Mouse (Mus musculus): ENCODE data around the gene Edil3. TPM values are rescaled to one million over a fixed set of nuclear protein-coding genes. Genes with fewer than 3 reads are reported as not detected.
A peak's percentile ranks its signal among the peaks of the same experiment; 100 is the strongest.

Edil3 gene
- polyA plus RNA-seq, 1 experiment from 2014 or later, result 7.1 TPM

- Histone ChIP-seq H3K9ac (no peak overlapping the region), H3K9me3 (no peaks in the 10 kb centered on the region), H3K36me3 (no peaks in the 10 kb centered on the region), H3K4me2 (replicated peaks) (no peak overlapping the region), H3K27me3 (replicated peaks) (no peaks in the 10 kb centered on the region), H3K4me3 (replicated peaks) (no peak overlapping the region), H3K27ac (no peak overlapping the region), H3K4me1 (replicated peaks) (no peaks in the 10 kb centered on the region)
- ATAC-seq, result no peak
- WGBS, result 64% methylated on average over 1 of the region's 1 CpGs
Measured at GRCm38 (mm10) chr13:89167960-89168359, 346.7 kb downstream of the Edil3 start.

DNA sequence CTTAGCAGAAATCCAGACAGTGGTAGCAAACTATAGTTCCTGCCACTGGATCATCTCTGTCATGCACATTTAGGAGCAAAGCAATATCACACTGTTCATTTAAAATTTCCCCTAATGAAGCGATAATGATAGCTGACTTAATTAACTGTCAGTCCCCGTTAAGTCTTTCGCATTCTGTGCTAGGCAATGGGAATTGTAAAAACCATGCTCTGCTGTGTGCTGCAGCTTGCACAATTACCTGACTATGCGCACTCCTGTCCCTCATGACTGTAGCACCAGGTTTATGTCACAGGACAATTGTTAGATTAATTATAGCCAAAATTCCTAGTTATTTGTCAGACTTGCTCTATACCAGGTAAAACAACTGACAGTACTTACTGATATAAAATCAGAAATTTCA, 348.8 kb downstream of the Edil3 start:
- ATAC-seq, result no peak
- H3K4me1 ChIP-seq (replicated peaks), result no peaks in the 10 kb centered on the region
- H3K4me2 ChIP-seq (replicated peaks), result no peak overlapping the region
- WGBS, result 95% methylated on average over 4 of the region's 4 CpGs
- no peaks in the 10 kb centered on the region for H3K36me3 ChIP-seq
- H3K9me3 ChIP-seq, result no peaks in the 10 kb centered on the region
- H3K27ac ChIP-seq, result no peak overlapping the region
- no peak overlapping the region for H3K9ac ChIP-seq
- no peak overlapping the region for H3K4me3 ChIP-seq (replicated peaks)
- no peaks in the 10 kb centered on the region for H3K27me3 ChIP-seq (replicated peaks)

- H3K36me3 ChIP-seq, result no peaks in the 10 kb centered on the region
- no peak overlapping the region for H3K9ac ChIP-seq
- no peak overlapping the region for H3K4me2 ChIP-seq (replicated peaks)
- no peak overlapping the region for H3K27ac ChIP-seq
- ATAC-seq, result no peak
- no peak overlapping the region for H3K4me3 ChIP-seq (replicated peaks)
- H3K9me3 ChIP-seq, result no peaks in the 10 kb centered on the region
- no peaks in the 10 kb centered on the region for H3K27me3 ChIP-seq (replicated peaks)
- WGBS, result 42% methylated on average over 2 of the region's 2 CpGs
- H3K4me1 ChIP-seq (replicated peaks), result no peaks in the 10 kb centered on the region
Measured at GRCm38 (mm10) chr13:89175154-89175553, 353.9 kb downstream of the Edil3 start.

GRCm38 (mm10) chr13:89189051-89189450, 367.8 kb downstream of the Edil3 start:
- WGBS, result 85% methylated on average over 1 of the region's 1 CpGs

GRCm38 (mm10) chr13:89197019-89197418, 375.7 kb downstream of the Edil3 start:
- Histone ChIP-seq H3K4me1 (replicated peaks) (no peaks in the 10 kb centered on the region), H3K9me3 (no peaks in the 10 kb centered on the region), H3K36me3 (no peaks in the 10 kb centered on the region), H3K4me3 (replicated peaks) (no peak overlapping the region), H3K9ac (no peak overlapping the region), H3K27me3 (replicated peaks) (no peaks in the 10 kb centered on the region), H3K4me2 (replicated peaks) (no peak overlapping the region), H3K27ac (no peak overlapping the region)
- WGBS, result 68% methylated on average over 2 of the region's 2 CpGs
- no peak for ATAC-seq

More at GRCm38 (mm10) chr13:89189051-89189450, 367.8 kb downstream of the Edil3 start:
- no peaks in the 10 kb centered on the region for H3K27me3 ChIP-seq (replicated peaks)
- no peaks in the 10 kb centered on the region for H3K4me1 ChIP-seq (replicated peaks)
- no peaks in the 10 kb centered on the region for H3K9me3 ChIP-seq
- H3K4me2 ChIP-seq (replicated peaks), result no peak overlapping the region
- no peak overlapping the region for H3K4me3 ChIP-seq (replicated peaks)
- H3K27ac ChIP-seq, result no peak overlapping the region
- no peak for ATAC-seq
- H3K9ac ChIP-seq, result no peak overlapping the region
- H3K36me3 ChIP-seq, result no peaks in the 10 kb centered on the region

DNA sequence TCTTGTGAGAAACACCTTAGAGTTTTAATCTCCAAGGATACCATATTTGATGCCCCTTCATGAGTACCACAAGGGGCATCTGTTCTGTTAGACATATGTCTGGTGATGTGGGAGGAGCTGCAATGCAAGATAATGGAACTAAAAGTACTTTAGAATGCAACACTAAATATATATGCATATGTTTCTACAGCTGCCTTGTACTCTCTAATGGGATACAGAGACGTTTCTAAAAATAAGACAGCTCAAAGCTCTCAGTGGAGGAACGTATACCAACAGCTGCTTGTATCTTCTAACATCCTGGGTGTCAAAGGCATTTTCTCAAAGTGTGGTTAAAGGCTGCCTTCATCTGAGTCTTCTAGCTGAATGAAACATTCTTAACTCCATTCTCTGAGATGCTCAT, 378.0 kb downstream of the Edil3 start:
- Histone ChIP-seq H3K4me1 (replicated peaks) (no peaks in the 10 kb centered on the region), H3K9ac (no peak overlapping the region), H3K27ac (no peak overlapping the region), H3K4me3 (replicated peaks) (no peak overlapping the region), H3K27me3 (replicated peaks) (no peaks in the 10 kb centered on the region), H3K9me3 (no peaks in the 10 kb centered on the region), H3K4me2 (replicated peaks) (no peak overlapping the region), H3K36me3 (no peaks in the 10 kb centered on the region)
- no peak for ATAC-seq
- 49% methylated on average over 2 of the region's 2 CpGs for WGBS

- WGBS, result 92% methylated on average over 1 of the region's 1 CpGs
- H3K9me3 ChIP-seq, result no peaks in the 10 kb centered on the region
- no peaks in the 10 kb centered on the region for H3K4me1 ChIP-seq (replicated peaks)
- no peak overlapping the region for H3K27ac ChIP-seq
- no peaks in the 10 kb centered on the region for H3K27me3 ChIP-seq (replicated peaks)
- no peaks in the 10 kb centered on the region for H3K36me3 ChIP-seq
- no peak for ATAC-seq
- no peak overlapping the region for H3K4me3 ChIP-seq (replicated peaks)
- H3K9ac ChIP-seq, result no peak overlapping the region
- H3K4me2 ChIP-seq (replicated peaks), result no peak overlapping the region
Measured at GRCm38 (mm10) chr13:89238104-89238503, 416.8 kb downstream of the Edil3 start.

- Histone ChIP-seq H3K4me2 (replicated peaks) (no peak overlapping the region), H3K27ac (no peak overlapping the region), H3K36me3 (no peaks in the 10 kb centered on the region), H3K27me3 (replicated peaks) (no peaks in the 10 kb centered on the region), H3K4me1 (replicated peaks) (no peaks in the 10 kb centered on the region), H3K9me3 (no peaks in the 10 kb centered on the region), H3K9ac (no peak overlapping the region), H3K4me3 (replicated peaks) (no peak overlapping the region)
- WGBS, result 78% methylated on average over 4 of the region's 4 CpGs
- no peak for ATAC-seq
Measured at GRCm38 (mm10) chr13:89253990-89254642, 432.8 kb downstream of the Edil3 start.

GRCm38 (mm10) chr13:89256906-89257305, 435.6 kb downstream of the Edil3 start:
- H3K4me2 ChIP-seq (replicated peaks), result no peak overlapping the region
- H3K9me3 ChIP-seq, result no peaks in the 10 kb centered on the region
- H3K27me3 ChIP-seq (replicated peaks), result no peaks in the 10 kb centered on the region
- H3K4me1 ChIP-seq (replicated peaks), result no peaks in the 10 kb centered on the region
- WGBS, result 73% methylated on average over 1 of the region's 1 CpGs
- H3K27ac ChIP-seq, result no peak overlapping the region
- H3K36me3 ChIP-seq, result no peaks in the 10 kb centered on the region
- ATAC-seq, result 0 out of 2 replicates have a peak, but pooled peaks have one; percentile 36
- no peak overlapping the region for H3K4me3 ChIP-seq (replicated peaks)
- H3K9ac ChIP-seq, result no peak overlapping the region

DNA sequence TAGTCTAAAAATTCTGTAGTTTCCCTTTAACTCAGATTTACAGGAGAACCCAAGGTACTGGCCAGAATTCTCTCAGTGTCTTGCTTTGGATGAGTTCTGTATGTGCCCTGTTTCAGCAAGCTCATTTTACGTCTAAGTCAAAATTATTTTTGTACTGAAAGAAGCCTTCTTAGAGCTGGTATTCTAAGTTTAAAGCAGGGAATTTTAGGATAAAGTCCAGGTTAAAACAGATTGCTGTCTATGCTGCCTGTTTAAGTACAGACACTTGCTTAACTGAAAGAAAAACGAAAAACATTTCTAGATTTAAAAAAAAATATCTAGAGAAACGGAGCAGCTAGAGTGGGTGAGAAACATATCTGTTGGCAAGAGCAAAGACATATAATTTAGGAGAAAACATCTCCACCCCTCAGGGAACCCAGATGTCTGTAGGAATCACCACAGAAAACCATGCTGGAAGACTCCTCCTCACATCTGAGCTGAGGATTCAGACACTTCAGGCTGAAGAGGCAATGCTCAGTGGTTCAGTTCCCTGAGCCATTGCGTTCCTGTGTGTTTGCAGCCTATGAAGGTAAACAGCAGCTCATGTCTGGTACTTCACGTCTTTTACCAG, 465.5 kb downstream of the Edil3 start:
- no peak overlapping the region for H3K27ac ChIP-seq
- H3K9me3 ChIP-seq, result no peaks in the 10 kb centered on the region
- H3K36me3 ChIP-seq, result no peaks in the 10 kb centered on the region
- ATAC-seq, result no peak
- H3K4me2 ChIP-seq (replicated peaks), result no peak overlapping the region
- WGBS, result 64% methylated on average over 5 of the region's 5 CpGs
- no peaks in the 10 kb centered on the region for H3K27me3 ChIP-seq (replicated peaks)
- H3K4me3 ChIP-seq (replicated peaks), result no peak overlapping the region
- no peak overlapping the region for H3K9ac ChIP-seq
- H3K4me1 ChIP-seq (replicated peaks), result no peaks in the 10 kb centered on the region

DNA sequence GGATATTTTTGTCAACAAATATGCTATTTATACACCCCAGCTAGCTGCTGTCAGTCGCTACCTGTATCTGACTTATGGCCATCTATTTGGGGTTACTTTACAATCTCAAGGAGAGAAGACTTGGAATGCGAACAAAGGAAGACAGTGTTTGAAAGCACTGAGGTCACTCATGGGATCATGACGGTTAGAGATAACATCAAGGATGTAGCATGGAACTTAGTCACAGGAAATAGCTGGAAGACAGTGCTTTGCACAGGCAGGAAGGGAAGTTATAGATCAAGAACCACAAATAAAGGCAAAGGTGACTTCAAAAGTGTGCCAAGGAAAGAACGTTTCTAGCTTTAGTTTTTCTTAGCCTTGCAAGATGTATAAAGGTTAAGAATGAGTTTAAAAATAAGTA, 466.9 kb downstream of the Edil3 start:
- WGBS, result 43% methylated on average over 4 of the region's 4 CpGs

GRCm38 (mm10) chr13:89321155-89321554, 499.9 kb downstream of the Edil3 start:
- H3K27me3 ChIP-seq (replicated peaks), result no peaks in the 10 kb centered on the region
- no peak for ATAC-seq
- H3K36me3 ChIP-seq, result no peaks in the 10 kb centered on the region
- no peak overlapping the region for H3K4me3 ChIP-seq (replicated peaks)
- H3K4me1 ChIP-seq (replicated peaks), result no peaks in the 10 kb centered on the region
- H3K9me3 ChIP-seq, result no peaks in the 10 kb centered on the region
- no peak overlapping the region for H3K27ac ChIP-seq
- no peak overlapping the region for H3K9ac ChIP-seq
- 63% methylated on average over 1 of the region's 1 CpGs for WGBS
- no peak overlapping the region for H3K4me2 ChIP-seq (replicated peaks)

More for the DNA sequence above, 466.9 kb downstream of the Edil3 start:
- Histone ChIP-seq H3K9ac (no peak overlapping the region), H3K27me3 (replicated peaks) (no peaks in the 10 kb centered on the region), H3K4me3 (replicated peaks) (no peak overlapping the region), H3K36me3 (no peaks in the 10 kb centered on the region), H3K9me3 (no peaks in the 10 kb centered on the region), H3K27ac (no peak overlapping the region), H3K4me1 (replicated peaks) (no peaks in the 10 kb centered on the region), H3K4me2 (replicated peaks) (no peak overlapping the region)
- ATAC-seq, result no peak

DNA sequence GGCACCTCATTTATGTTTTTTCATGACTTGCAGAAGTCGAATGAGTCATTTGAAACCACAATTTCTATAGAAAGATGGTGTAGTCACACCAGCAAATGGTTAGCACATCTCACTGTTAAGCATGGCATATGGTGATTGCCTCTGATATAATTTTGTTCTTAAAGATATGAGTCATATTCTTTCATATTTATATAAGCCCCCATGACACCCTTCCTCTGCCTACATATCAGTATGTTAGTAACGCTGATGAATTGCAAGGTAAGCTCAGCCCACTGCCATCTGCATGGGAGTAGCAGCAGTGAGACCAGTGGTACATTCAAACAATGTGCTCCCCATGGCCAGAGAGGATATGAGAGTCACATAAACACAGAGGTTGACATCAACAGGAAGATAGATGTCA, 503.0 kb downstream of the Edil3 start:
- 81% methylated on average over 2 of the region's 2 CpGs for WGBS

More for the DNA sequence above, 503.0 kb downstream of the Edil3 start:
- no peak for ATAC-seq
- Histone ChIP-seq H3K27ac (no peak overlapping the region), H3K36me3 (no peaks in the 10 kb centered on the region), H3K27me3 (replicated peaks) (no peaks in the 10 kb centered on the region), H3K4me3 (replicated peaks) (no peak overlapping the region), H3K4me2 (replicated peaks) (no peak overlapping the region), H3K9ac (no peak overlapping the region), H3K4me1 (replicated peaks) (no peaks in the 10 kb centered on the region), H3K9me3 (no peaks in the 10 kb centered on the region)
